Comparison of ENCODE assay signal across 22 mouse cellular contexts in the genomic region with DNA sequence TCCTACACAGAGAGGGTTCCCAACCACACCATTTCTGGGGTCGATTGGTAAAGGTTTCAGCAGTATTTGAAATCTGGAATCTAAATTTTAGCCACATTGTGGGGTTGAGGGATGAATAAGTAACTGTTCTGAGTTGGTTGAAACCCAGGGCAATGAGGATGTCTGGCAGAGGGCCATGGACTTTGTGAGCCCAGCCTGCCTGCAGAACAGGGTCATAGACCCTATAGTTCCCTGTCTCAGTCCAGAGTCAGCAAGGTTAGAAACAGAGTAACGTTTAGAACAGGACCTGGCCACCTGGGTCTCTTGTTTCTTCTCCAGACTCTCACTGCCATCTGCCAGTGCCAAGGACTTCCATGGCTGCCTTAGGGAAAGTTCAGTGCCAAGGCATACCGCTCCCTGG. TPM values are rescaled to one million over a fixed set of nuclear protein-coding genes. Genes with fewer than 3 reads are reported as not detected.
DNase-seq lines count a peak whose midpoint lies in the region; ATAC-seq lines count a peak whose summit lies in the region.
"Had no signal": no experiment of that assay in that cellular context is flagged by ENCODE, and none has a peak within 500 bp of the region (broad histone marks: within the 10 kb centered on the region; RNA-seq: fewer than 3 reads in every experiment).

No protein-coding gene starts in this region.

- H3K9ac ChIP-seq in kidney, embryonic 14.5 days (ENCODE audit: low read depth, low read length): no peak overlapping the region
- H3K9ac ChIP-seq: heart, embryonic 13.5 days; hindbrain, embryonic 15.5 days; stomach, embryonic 15.5 days had no signal

- H3K4me2 ChIP-seq in kidney, embryonic 14.5 days (replicated peaks; ENCODE audit: low read depth, low read length): no peak overlapping the region
- H3K4me2 ChIP-seq: heart, embryonic 13.5 days; hindbrain, embryonic 15.5 days; stomach, embryonic 15.5 days had no signal

- 62% methylated on average over 3 of the region's 3 CpGs for WGBS in kidney, embryonic 14.5 days

- H3K27me3 ChIP-seq in kidney, embryonic 14.5 days (ENCODE audit: control insufficient read depth, insufficient read depth, low read length): no peaks in the 10 kb centered on the region
- H3K27me3 ChIP-seq: heart, embryonic 13.5 days; hindbrain, embryonic 15.5 days; stomach, embryonic 15.5 days had no signal

- H3K4me1 ChIP-seq in kidney, embryonic 14.5 days (ENCODE audit: control insufficient read depth, insufficient read depth, low read length): no peaks in the 10 kb centered on the region
- H3K4me1 ChIP-seq: heart, embryonic 13.5 days; hindbrain, embryonic 15.5 days; megakaryocyte, embryonic 14.5 days; stomach, embryonic 15.5 days had no signal

- H3K27ac ChIP-seq in kidney, embryonic 14.5 days (ENCODE audit: low read depth, low read length): no peak overlapping the region
- H3K27ac ChIP-seq: heart, embryonic 13.5 days; hindbrain, embryonic 15.5 days; stomach, embryonic 15.5 days had no signal

- H3K36me3 ChIP-seq in kidney, embryonic 14.5 days (ENCODE audit: control insufficient read depth, insufficient read depth, low read length): no peaks in the 10 kb centered on the region
- H3K36me3 ChIP-seq: heart, embryonic 13.5 days; hindbrain, embryonic 15.5 days; stomach, embryonic 15.5 days had no signal

- H3K4me3 ChIP-seq in kidney, embryonic 14.5 days (ENCODE audit: low read length): no peak overlapping the region
- H3K4me3 ChIP-seq: erythroblast, embryonic 14.5 days; heart, embryonic 13.5 days; hindbrain, embryonic 15.5 days; megakaryocyte, embryonic 14.5 days; stomach, embryonic 15.5 days had no signal

- no peak for ATAC-seq in kidney, embryonic 14.5 days (ENCODE audit: low FRiP score, low TSS enrichment)
- ATAC-seq: lung, postnatal 0 days had no signal

- peak; percentile 74 for DNase-seq in kidney, adult 18-20 months
- DNase-seq in kidney, adult 8-10 months: peak; percentile 82 to 89
- DNase-seq in kidney, adult 9 months: peak; percentile 94
- peak; percentile 90 to 91 for DNase-seq in kidney, postnatal 36 days
- no peak for DNase-seq in ovary, postnatal 10 days (ENCODE audit: low spot score)
- DNase-seq: adrenal gland, adult 2 months; B cell, adult 2 months; cerebellum, adult 8-10 months; heart, postnatal 10 days; layer of hippocampus, adult 9-11 months; liver; lung, adult 18-20 months; lung, postnatal 4 days; midbrain, embryonic 14.5 days; right cerebral cortex, postnatal 25 days had no signal

- no peaks in the 10 kb centered on the region for H3K9me3 ChIP-seq in kidney, embryonic 14.5 days (ENCODE audit: control insufficient read depth, low read length)
- H3K9me3 ChIP-seq: heart, embryonic 13.5 days; hindbrain, embryonic 15.5 days; megakaryocyte, embryonic 14.5 days; stomach, embryonic 15.5 days had no signal

RNA-seq across cellular contexts. Expression of a gene that starts 30.4 kb away (rescaled TPM):
- polyA plus RNA-seq in kidney, embryonic 14.5 days (2014; fragmentation: Nextera tagmentation; extraction: Ambion mirVana): 10.5 and 15.7 TPM in 2 replicates

RNA-seq across cellular contexts. Expression of a gene that starts 53.3 kb away (rescaled TPM):
- 24.7 and 25.8 TPM in 2 replicates for polyA plus RNA-seq in kidney, embryonic 14.5 days (2014; fragmentation: Nextera tagmentation; extraction: Ambion mirVana)
